Mouse (Mus musculus): ENCODE measurements around the gene Peli2.

Peli2 gene

GRCm38 (mm10) chr14:48222684-48223083 lies 102.1 kb downstream of the Peli2 start:
- no peak for DNase-seq (ENCODE audit: low read depth, low spot score)

GRCm38 (mm10) chr14:48224203-48224602 lies 103.6 kb downstream of the Peli2 start:
- no peak for DNase-seq (ENCODE audit: low read depth, low spot score)

GRCm38 (mm10) chr14:48224861-48225300 lies 104.3 kb downstream of the Peli2 start:
- no peak for DNase-seq (ENCODE audit: low read depth, low spot score)

- no peak for DNase-seq (ENCODE audit: low read depth, low spot score)
Measured at GRCm38 (mm10) chr14:48225810-48226446, 105.3 kb downstream of the Peli2 start.

- DNase-seq (ENCODE audit: low read depth, low spot score), result no peak
Measured at GRCm38 (mm10) chr14:48226759-48227158, 106.1 kb downstream of the Peli2 start.

- no peak for DNase-seq (ENCODE audit: low read depth, low spot score)
Measured at GRCm38 (mm10) chr14:48234785-48235519, 114.3 kb downstream of the Peli2 start.

- no peak for DNase-seq (ENCODE audit: low read depth, low spot score)
Measured at GRCm38 (mm10) chr14:48241335-48241734, 120.7 kb downstream of the Peli2 start.

- DNase-seq (ENCODE audit: low read depth, low spot score), result peak; percentile 10
Measured at GRCm38 (mm10) chr14:48246236-48246635, 125.6 kb downstream of the Peli2 start.

GRCm38 (mm10) chr14:48246963-48247362 lies 126.3 kb downstream of the Peli2 start:
- no peak for DNase-seq (ENCODE audit: low read depth, low spot score)

- DNase-seq (ENCODE audit: low read depth, low spot score), result no peak
Measured at GRCm38 (mm10) chr14:48249459-48249858, 128.8 kb downstream of the Peli2 start.

GRCm38 (mm10) chr14:48249909-48250308 lies 129.3 kb downstream of the Peli2 start:
- no peak for DNase-seq (ENCODE audit: low read depth, low spot score)

GRCm38 (mm10) chr14:48251381-48251979 lies 130.9 kb downstream of the Peli2 start:
- no peak for DNase-seq (ENCODE audit: low read depth, low spot score)

- DNase-seq (ENCODE audit: low read depth, low spot score), result no peak
Measured at GRCm38 (mm10) chr14:48253183-48253582, 132.6 kb downstream of the Peli2 start.

- no peak for DNase-seq (ENCODE audit: low read depth, low spot score)
Measured at GRCm38 (mm10) chr14:48254696-48255095, 134.1 kb downstream of the Peli2 start.

GRCm38 (mm10) chr14:48255290-48255689 lies 134.7 kb downstream of the Peli2 start:
- no peak for DNase-seq (ENCODE audit: low read depth, low spot score)

- no peak for DNase-seq (ENCODE audit: low read depth, low spot score)
Measured at GRCm38 (mm10) chr14:48257759-48258158, 137.1 kb downstream of the Peli2 start.

- DNase-seq (ENCODE audit: low read depth, low spot score), result peak; percentile 62
Measured at GRCm38 (mm10) chr14:48258696-48259366, 138.2 kb downstream of the Peli2 start.

GRCm38 (mm10) chr14:48263146-48263545 lies 142.5 kb downstream of the Peli2 start:
- no peak for DNase-seq (ENCODE audit: low read depth, low spot score)

- DNase-seq (ENCODE audit: low read depth, low spot score), result no peak
Measured at GRCm38 (mm10) chr14:48266710-48267109, 146.1 kb downstream of the Peli2 start.

- DNase-seq (ENCODE audit: low read depth, low spot score), result no peak
Measured at GRCm38 (mm10) chr14:48278291-48278690, 157.7 kb downstream of the Peli2 start.

GRCm38 (mm10) chr14:48286949-48287348 lies 166.3 kb downstream of the Peli2 start:
- DNase-seq (ENCODE audit: low read depth, low spot score), result no peak

- DNase-seq (ENCODE audit: low read depth, low spot score), result no peak
Measured at GRCm38 (mm10) chr14:48287581-48287980, 167.0 kb downstream of the Peli2 start.

Data from A20 (cell line).